34 mouse cellular contexts compared by ENCODE assay signal in the genomic region with DNA sequence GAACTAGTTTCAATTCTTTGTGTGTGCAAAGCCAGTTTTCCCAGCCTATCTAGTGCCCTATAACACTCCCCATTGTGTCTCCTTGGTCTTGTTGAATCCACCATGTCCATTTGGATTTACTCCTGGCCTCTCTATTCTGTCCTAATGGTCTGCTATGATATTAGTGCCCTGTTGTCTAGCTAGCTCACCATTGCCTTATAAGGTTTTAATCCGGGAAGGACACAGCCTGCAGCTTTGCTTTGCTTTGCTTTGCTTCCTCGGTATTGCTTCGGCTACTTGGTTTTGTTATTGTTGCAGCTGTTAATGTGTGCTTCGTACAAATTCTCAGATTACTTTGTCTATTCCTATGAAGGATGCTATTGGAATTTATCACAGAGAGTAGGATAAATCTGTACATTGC.
"Had no signal": no experiment of that assay in that cellular context is flagged by ENCODE, and none has a peak within 500 bp of the region (broad histone marks: within the 10 kb centered on the region; RNA-seq: fewer than 3 reads in every experiment).

No protein-coding gene starts in this region.

- H3K4me2 ChIP-seq: heart, embryonic 11.5 days; heart, embryonic 12.5 days; heart, embryonic 13.5 days; heart, embryonic 15.5 days; hindbrain, embryonic 12.5 days; hindbrain, embryonic 13.5 days; hindbrain, embryonic 14.5 days; hindbrain, embryonic 15.5 days; intestine, embryonic 15.5 days; kidney, embryonic 15.5 days had no signal

- H3K4me3 ChIP-seq: heart, embryonic 10.5 days; heart, embryonic 12.5 days; heart, embryonic 13.5 days; heart, embryonic 15.5 days; hindbrain, embryonic 10.5 days; hindbrain, embryonic 12.5 days; hindbrain, embryonic 13.5 days; hindbrain, embryonic 15.5 days; intestine, embryonic 15.5 days; kidney, embryonic 15.5 days; layer of hippocampus, adult 2 months had no signal

- DNase-seq: heart, postnatal 10 days; heart, postnatal 14 days; heart, postnatal 36 days; heart, postnatal 4 days; kidney, adult 11 months; kidney, adult 18-20 months; kidney, adult 2 months; kidney, adult 8-10 months; kidney, adult 9 months; kidney, postnatal 10 days; kidney, postnatal 14 days; kidney, postnatal 25 days; kidney, postnatal 36 days; kidney, postnatal 4 days; layer of hippocampus, adult 9-11 months; layer of hippocampus, postnatal 36 days had no signal

- H3K36me3 ChIP-seq: heart, embryonic 10.5 days; heart, embryonic 12.5 days; heart, embryonic 13.5 days; heart, embryonic 15.5 days; hindbrain, embryonic 10.5 days; hindbrain, embryonic 12.5 days; hindbrain, embryonic 13.5 days; hindbrain, embryonic 15.5 days; intestine, embryonic 15.5 days; kidney, embryonic 15.5 days had no signal

- ATAC-seq: hindbrain, embryonic 16.5 days; hindbrain, postnatal 0 days; inflammation-experienced regulatory T-cells, adult 6 months; intestine, embryonic 15.5 days; intestine, embryonic 16.5 days; intestine, postnatal 0 days had no signal

- H3K27me3 ChIP-seq: heart, embryonic 12.5 days; heart, embryonic 13.5 days; heart, embryonic 15.5 days; hindbrain, embryonic 13.5 days; intestine, embryonic 15.5 days had no signal
